Mouse (Mus musculus) cerebellum, adult 18-20 months (tissue): ENCODE measurements at regions not wholly inside any gene's neighbourhood (a gene's known extent, or its start where the extent isn't known, plus 50 kb on each side); places are given as distances from the start of the nearest gene placed in this dataset.
A peak's percentile ranks its signal among the peaks of the same experiment; 100 is the strongest.

Experiments used
- DNase-seq, 2 experiments: peaks; one replicate each; pipeline ENCODE4 v3.0.0; 2021

- DNase-seq, result peak in 1 of 2 experiments; percentile 3
Observed at GRCm38 (mm10) chr6:17400147-17400546, 63.5 kb upstream of the Met start.

- no peak for DNase-seq
Observed at GRCm38 (mm10) chr6:17408094-17408493, 55.5 kb upstream of the Met start.

- DNase-seq, result no peak
Observed at GRCm38 (mm10) chr6:17409703-17410408, 53.7 kb upstream of the Met start.

GRCm38 (mm10) chr6:17410409-17410722 is 53.2 kb upstream of the Met start:
- no peak for DNase-seq
